Mouse (Mus musculus) brain, embryonic 14.5 days (tissue): ENCODE data around the gene Csrnp3.

ENCODE experiments used
- CTCF ChIP-seq: fragments of 200-500 bp; IDR thresholded peaks from 2 replicates; pipeline ENCODE4 v1.5.1; 2012; ENCODE audit warnings: inconsistent platforms, mild to moderate bottlenecking, moderate library complexity, borderline replicate concordance; ENCODE audit not compliant: insufficient read depth, insufficient read length; ENCODE audit errors: extremely low read depth
- POLR2A ChIP-seq: fragments of 200-500 bp; IDR thresholded peaks from 2 replicates; pipeline ENCODE4 v1.6.1; 2012; ENCODE audit warnings: mild to moderate bottlenecking, inconsistent platforms, borderline replicate concordance; ENCODE audit not compliant: poor library complexity, insufficient read depth, insufficient read length, severe bottlenecking; ENCODE audit errors: extremely low read depth

DNA sequence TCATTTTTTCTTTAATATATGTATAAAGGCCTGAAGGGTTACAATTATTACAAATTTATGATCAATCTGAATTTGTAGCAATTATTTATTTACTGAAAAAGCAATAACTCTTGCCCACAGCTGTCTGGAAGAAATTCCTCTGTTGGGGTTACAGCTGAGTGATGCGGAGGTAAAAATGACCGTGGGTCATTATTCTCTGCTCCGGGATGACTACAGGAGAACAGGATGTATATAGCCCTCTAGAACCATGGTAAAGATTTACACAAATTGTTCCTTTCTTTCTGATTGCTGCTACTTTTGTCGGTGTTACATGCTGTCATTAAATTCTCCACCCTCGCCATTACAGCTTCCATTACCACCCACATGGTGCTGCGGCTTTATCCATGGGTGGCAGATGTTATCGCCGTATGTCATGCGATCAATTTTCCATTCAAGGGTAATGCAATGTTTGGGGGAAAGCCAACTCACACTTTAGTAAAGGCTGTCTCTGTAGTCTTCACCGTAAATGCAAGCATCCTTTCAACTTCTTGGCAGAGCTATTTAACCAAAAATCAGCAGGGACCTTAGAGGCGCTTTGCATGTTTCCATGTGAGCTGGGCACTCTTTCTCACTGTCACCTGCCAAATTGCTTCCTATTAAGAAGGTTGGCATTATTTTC is 12.7 kb upstream of the Csrnp3 start:
- no peak for TF ChIP-seq CTCF
- TF ChIP-seq POLR2A, result no peak
